Mouse (Mus musculus) cerebellum, adult 2 months (tissue): ENCODE measurements around the gene Fgfr2. TPM values are rescaled to one million over a fixed set of nuclear protein-coding genes. Genes with fewer than 3 reads are reported as not detected.

Experiments used
- DNase-seq, 2 experiments: peaks; one replicate each; pipeline ENCODE4 v3.0.0; 2021
- H3K27ac ChIP-seq: fragments of 200-500 bp; 2 replicates; pipeline ENCODE4 v1.5.1; 2012; ENCODE audit warnings: low read length, control low read depth, inconsistent platforms; ENCODE audit not compliant: insufficient read depth
- H3K27me3 ChIP-seq: fragments of 200-500 bp; 2 replicates; pipeline ENCODE4 v1.6.1; 2012; ENCODE audit warnings: inconsistent platforms, mild to moderate bottlenecking, low read length, moderate library complexity; ENCODE audit not compliant: control insufficient read depth, insufficient read depth
- H3K4me1 ChIP-seq: fragments of 200-500 bp; 2 replicates; pipeline ENCODE4 v1.6.1; 2011; ENCODE audit warnings: low read length; ENCODE audit not compliant: control insufficient read depth, insufficient read depth
- H3K4me3 ChIP-seq: fragments of 200-500 bp; replicated peaks from 2 replicates; pipeline ENCODE3; 2011; ENCODE audit warnings: mild to moderate bottlenecking, low read depth, low read length, control low read depth; ENCODE audit not compliant: insufficient read depth
- CTCF ChIP-seq: fragments of 200-500 bp; IDR thresholded peaks from 2 replicates; pipeline ENCODE4 v1.5.1; 2011; ENCODE audit warnings: low read depth, mild to moderate bottlenecking, control low read depth, low read length, moderate library complexity, borderline replicate concordance; ENCODE audit not compliant: insufficient read depth
- POLR2A ChIP-seq: fragments of 200-500 bp; IDR thresholded peaks from 2 replicates; pipeline ENCODE4 v1.6.1; 2011; ENCODE audit warnings: low read length, control low read depth, borderline replicate concordance; ENCODE audit not compliant: insufficient read depth
- WGBS: fragments of 180-500 bp; shearing (Covaris S2); methylation state at CpG from one replicate; pipeline ENCODE4 v1.1.7; 2018; 5-methylcytosine and 5-hydroxymethylcytosine counted together
- polyA plus RNA-seq: library from polyadenylated mRNA; depleted of rRNA; stranded (reverse); fragments of >200 nt; gene quantifications from 2 replicates; pipeline ENCODE4 v1.2.3, GENCODE M21; 2012; rRNA removed

Gene Fgfr2
- polyA plus RNA-seq, 1 experiment, result 95.3 TPM

DNA sequence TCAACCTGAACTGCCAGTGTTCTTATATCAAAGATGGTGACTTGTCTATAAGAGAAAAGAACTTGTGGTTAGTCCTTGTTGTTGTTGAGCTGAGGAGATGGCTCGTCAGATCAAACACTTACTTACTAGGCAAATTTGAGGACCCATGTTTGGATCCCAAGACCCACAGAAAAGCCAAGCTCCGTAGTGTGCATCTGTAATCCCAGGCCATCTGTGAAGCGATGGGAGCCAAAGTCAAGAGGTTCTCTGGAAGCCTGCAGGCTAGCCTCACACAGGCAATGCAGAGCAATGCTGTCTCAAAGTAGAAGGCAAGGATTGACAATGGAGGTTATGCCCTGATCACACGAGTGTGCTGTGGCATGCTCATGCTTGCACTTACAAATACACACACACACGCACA lies 2992.9 kb downstream of the Fgfr2 start:
- Histone ChIP-seq H3K4me1 (no peaks in the 10 kb centered on the region; the same call in 1 of the 2 replicates), H3K27ac (no peak overlapping the region), H3K27me3 (peaks cover 2% of the 10 kb centered on the region; the same call in 1 of the 2 replicates), H3K4me3 (no peak overlapping the region)
- peak; percentile 12 to 28 for DNase-seq
- 24% methylated on average over 5 of the region's 5 CpGs for WGBS
- TF ChIP-seq CTCF (no peak), POLR2A (no peak)

DNA sequence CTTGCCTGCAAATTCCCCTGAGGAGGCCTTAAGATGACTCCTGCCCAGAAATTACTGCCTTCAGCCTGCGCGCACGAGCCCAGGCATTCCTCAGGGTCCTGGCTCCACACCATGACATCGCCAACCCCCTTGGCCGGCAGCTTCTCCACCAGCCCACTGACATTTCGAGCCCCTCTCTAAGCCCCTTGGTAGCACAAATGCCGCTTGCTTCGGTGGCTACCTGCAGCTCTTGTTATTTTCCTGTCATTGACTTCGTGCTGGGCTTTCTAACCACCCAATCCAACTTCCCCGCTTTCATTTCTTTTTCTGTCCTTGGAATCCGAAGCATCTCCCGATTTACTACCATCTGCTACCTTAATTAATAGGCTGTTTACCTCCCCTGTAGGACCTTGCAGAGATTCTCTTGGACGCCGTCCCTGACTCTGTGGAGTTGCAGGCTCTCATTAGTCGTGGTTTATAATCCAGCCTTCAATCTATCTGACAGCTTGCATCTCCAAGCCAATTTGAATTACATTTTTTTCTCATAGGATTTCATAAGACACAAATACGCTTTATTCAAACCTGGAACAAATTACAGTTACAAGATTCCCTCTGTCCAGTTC lies 2993.7 kb downstream of the Fgfr2 start:
- TF ChIP-seq CTCF (no peak), POLR2A (no peak)
- WGBS, result 6% methylated on average over 16 of the region's 16 CpGs
- no peaks in the 10 kb centered on the region; the same call in 1 of the 2 replicates for H3K4me1 ChIP-seq
- no peak overlapping the region for H3K4me3 ChIP-seq
- H3K27ac ChIP-seq, result no peak overlapping the region
- peak; percentile 33 to 60 for DNase-seq
- H3K27me3 ChIP-seq, result peaks cover 2% of the 10 kb centered on the region; the same call in 1 of the 2 replicates

DNA sequence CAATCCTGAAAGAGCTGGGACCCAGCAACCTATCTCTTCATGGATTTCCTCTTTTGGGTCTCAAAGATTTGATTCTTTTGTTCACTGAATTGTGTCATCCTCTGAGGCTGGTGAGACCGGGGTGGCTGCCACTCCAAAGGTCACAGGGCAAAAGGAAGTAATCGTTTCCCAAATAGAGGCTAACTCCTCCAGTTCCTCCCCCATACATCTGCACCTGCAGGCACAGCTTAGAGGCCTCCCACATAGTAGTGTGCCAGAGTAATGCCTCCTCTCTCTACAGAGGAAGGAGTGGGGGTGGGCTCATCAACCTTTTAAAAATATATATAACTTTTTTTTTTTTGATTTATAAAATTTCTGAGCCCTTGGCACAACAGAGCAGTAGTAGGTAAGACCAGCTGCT lies 3001.6 kb downstream of the Fgfr2 start:
- Histone ChIP-seq H3K4me3 (no peak overlapping the region), H3K4me1 (no peaks in the 10 kb centered on the region), H3K27me3 (no peaks in the 10 kb centered on the region; the same call in 1 of the 2 replicates), H3K27ac (no peak overlapping the region)
- WGBS, result 26% methylated on average over 2 of the region's 2 CpGs
- no peak for DNase-seq
- TF ChIP-seq POLR2A (no peak), CTCF (no peak)

DNA sequence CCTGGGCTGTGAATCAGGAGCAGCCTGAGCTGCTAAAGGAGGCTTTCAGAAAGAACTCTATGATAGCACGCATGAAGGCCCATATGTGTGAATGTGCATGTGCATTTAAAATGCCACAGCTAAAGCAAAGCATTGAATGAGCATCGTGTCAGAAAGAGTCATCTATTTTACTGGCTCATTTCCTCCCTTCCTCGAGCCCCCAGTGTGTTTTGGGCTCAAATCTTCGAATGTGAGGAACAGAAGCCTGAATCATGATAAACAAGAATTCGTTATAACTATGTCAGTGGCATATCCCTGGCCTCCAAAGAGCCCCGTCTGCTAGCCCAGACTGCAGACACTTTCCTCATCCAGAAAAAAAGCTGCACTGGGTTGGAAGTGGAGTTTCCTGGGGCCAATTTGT lies 3003.7 kb downstream of the Fgfr2 start:
- no peak for TF ChIP-seq CTCF
- TF ChIP-seq POLR2A, result no peak
- 41% methylated on average over 6 of the region's 6 CpGs for WGBS
- no peak for DNase-seq
- Histone ChIP-seq H3K4me1 (no peaks in the 10 kb centered on the region), H3K27ac (no peak overlapping the region), H3K27me3 (no peaks in the 10 kb centered on the region; the same call in 1 of the 2 replicates), H3K4me3 (no peak overlapping the region)

DNA sequence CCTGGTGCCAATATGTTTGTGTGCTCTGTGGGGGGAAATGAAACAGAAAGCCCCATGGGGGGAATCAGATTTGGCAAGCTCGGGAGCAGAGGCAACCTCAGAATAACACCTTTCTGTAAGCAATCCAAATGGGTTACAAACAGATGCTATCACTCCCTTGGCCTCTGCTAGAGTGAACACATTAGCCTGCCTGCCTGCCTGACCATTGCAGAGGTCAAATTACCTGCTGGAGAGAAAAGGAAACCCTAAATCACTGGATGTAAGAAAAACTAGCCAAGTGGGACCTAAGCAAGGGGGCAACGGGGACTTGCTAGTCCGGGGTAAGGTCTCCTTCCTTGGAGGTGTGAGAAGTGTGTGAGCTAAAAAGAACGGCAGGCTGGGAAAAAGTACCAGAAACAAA lies 3004.4 kb downstream of the Fgfr2 start:
- no peaks in the 10 kb centered on the region; the same call in 1 of the 2 replicates for H3K27me3 ChIP-seq
- no peak for DNase-seq
- TF ChIP-seq POLR2A, result no peak
- no peak for TF ChIP-seq CTCF
- WGBS, result 73% methylated on average over 4 of the region's 4 CpGs
- no peak overlapping the region for H3K4me3 ChIP-seq
- no peak overlapping the region for H3K27ac ChIP-seq
- H3K4me1 ChIP-seq, result no peaks in the 10 kb centered on the region

DNA sequence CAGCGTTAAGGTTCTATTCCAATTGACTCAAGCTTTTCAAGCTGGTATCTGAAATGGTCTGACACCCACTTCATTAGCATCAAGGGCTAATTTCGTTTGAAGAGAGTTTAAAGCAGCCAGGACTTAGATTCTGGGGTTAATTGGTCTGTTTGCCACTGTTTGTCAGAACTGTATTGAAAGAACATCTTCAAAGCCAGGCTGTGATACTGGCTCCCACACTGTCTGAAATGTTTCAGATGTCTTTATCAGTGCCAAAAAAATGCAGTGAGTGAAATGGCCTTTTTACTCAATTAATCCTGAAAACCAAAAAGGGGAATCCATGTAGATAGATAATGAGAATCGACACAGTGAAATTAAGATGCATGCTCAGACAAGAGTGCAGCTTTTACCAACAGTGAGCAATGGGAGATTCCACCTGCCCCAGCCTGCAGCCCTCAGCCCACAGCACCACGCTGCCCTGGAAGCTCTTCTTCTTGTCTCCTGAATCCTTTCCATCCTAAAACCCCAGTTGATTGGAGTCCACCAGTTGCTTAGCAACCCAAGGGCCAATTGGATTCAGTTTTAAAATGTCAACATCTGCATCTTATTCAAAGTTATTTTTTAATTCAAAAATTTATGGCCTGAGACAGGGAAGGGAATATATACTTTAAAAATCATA lies 3005.6 kb downstream of the Fgfr2 start:
- TF ChIP-seq CTCF, result no peak
- no peak for TF ChIP-seq POLR2A
- 45% methylated on average over 4 of the region's 4 CpGs for WGBS
- Histone ChIP-seq H3K27ac (no peak overlapping the region), H3K4me1 (no peaks in the 10 kb centered on the region), H3K4me3 (no peak overlapping the region), H3K27me3 (no peaks in the 10 kb centered on the region)
- DNase-seq, result no peak

DNA sequence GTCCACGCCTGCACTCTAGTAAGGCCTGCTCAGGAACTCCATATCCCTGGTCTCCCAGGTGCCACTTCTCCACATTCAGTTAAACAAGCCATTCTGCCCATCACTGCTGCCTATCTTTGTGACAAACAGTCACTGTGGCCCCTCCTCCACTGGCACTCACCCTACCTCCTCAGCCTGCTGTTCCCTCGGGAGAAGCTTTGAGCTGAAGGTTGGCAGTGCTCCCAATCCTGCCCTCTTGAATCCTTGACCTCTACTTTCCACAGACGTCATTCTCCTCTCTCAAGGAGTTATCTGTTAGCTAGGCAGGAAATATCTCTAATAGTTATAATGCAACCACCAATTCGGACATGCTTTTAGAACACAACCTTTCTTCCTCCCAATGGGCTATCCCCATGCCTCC lies 3008.7 kb downstream of the Fgfr2 start:
- TF ChIP-seq POLR2A, result no peak
- no peak for TF ChIP-seq CTCF
- no peak overlapping the region for H3K27ac ChIP-seq
- H3K27me3 ChIP-seq, result no peaks in the 10 kb centered on the region
- no peak for DNase-seq
- no peak overlapping the region for H3K4me3 ChIP-seq
- no peaks in the 10 kb centered on the region for H3K4me1 ChIP-seq
- 55% methylated on average over 4 of the region's 4 CpGs for WGBS

Other genes with a start within 250 kb of the Fgfr2 start
- 43.0 and 46.0 TPM in 2 replicates for gene Zranb1, start 192.2 kb downstream of the Fgfr2 start, polyA plus RNA-seq
- gene Ctbp2, start 1.0 kb upstream of the Fgfr2 start, polyA plus RNA-seq, result 96.2 and 111 TPM in 2 replicates